Mouse (Mus musculus): ENCODE results near the gene Dnajb3. TPM values are rescaled to one million over a fixed set of nuclear protein-coding genes. Genes with fewer than 3 reads are reported as not detected.

Gene Dnajb3
- total RNA-seq, 2 experiments from 2014 or later: 4.9 to 5.9 TPM

Other genes with a start within 250 kb of the Dnajb3 start
- 10 to 100 TPM; 27.9 to 29.8 TPM for gene Usp40, start 197.2 kb downstream of the Dnajb3 start, total RNA-seq (2021)
- not detected for gene Ugt1a10, start 150.4 kb downstream of the Dnajb3 start, total RNA-seq (2021)
- not detected for gene Ugt1a9, start 135.0 kb downstream of the Dnajb3 start, total RNA-seq (2021)
- gene Ugt1a8, start 118.0 kb downstream of the Dnajb3 start, total RNA-seq (2021): not detected
- under 1 TPM; 0.40 to 0.56 TPM for gene Ugt1a7c, start 110.7 kb downstream of the Dnajb3 start, total RNA-seq (2021)
- not detected for gene Ugt1a6b, start 102.5 kb downstream of the Dnajb3 start, total RNA-seq (2021)
- under 1 TPM in 1 of 2 experiments, not detected in 1; 0.16 TPM for gene Ugt1a6a, start 71.0 kb downstream of the Dnajb3 start, total RNA-seq (2021)
- gene Ugt1a5, start 39.8 kb downstream of the Dnajb3 start, total RNA-seq (2021): under 1 TPM in 1 of 2 experiments, not detected in 1; 0.36 TPM
- under 1 TPM in 1 of 2 experiments, not detected in 1; 0.38 TPM for gene Ugt1a2, start 5.2 kb downstream of the Dnajb3 start, total RNA-seq (2021)
- under 1 TPM in 1 of 2 experiments, not detected in 1; 0.34 TPM for gene Ugt1a1, start 6.2 kb upstream of the Dnajb3 start, total RNA-seq (2021)
- gene Mroh2a, start 21.2 kb upstream of the Dnajb3 start, total RNA-seq (2021): under 1 TPM; 0.04 to 0.20 TPM
- gene Hjurp, start 71.9 kb upstream of the Dnajb3 start, total RNA-seq (2021): 10 to 100 TPM; 75.3 to 78.8 TPM
- 1 to 10 TPM in 1 of 2 experiments, under 1 TPM in 1; 0.82 to 1.2 TPM for gene Trpm8, start 71.9 kb upstream of the Dnajb3 start, total RNA-seq (2021)
- under 1 TPM in 1 of 2 experiments, not detected in 1; 0.70 TPM for gene Spp2, start 201.2 kb upstream of the Dnajb3 start, total RNA-seq (2021)